Mouse (Mus musculus) thymus, postnatal 4 days (tissue): Measurements from ENCODE around the gene Vmn1r69.

Experiments
- DNase-seq: peaks from one replicate; pipeline ENCODE4 v3.0.0; 2021

The Vmn1r69 gene

GRCm38 (mm10) chr7:10613559-10613958 is at the start of gene Vmn1r69:
Gene Vmn1r69, minus strand, starts transcription at chr7:10613659.
- DNase-seq = no peak

- no peak for DNase-seq
Measured at GRCm38 (mm10) chr7:10631232-10631631, 17.8 kb upstream of the Vmn1r69 start, which contains the start of gene Vmn1r70. Gene Vmn1r70, plus strand, starts transcription at chr7:10631532.

GRCm38 (mm10) chr7:10558385-10558784 is 55.1 kb downstream of the Vmn1r69 start, which contains the start of gene Vmn1r68:
Gene Vmn1r68, minus strand, starts transcription at chr7:10558485.
- DNase-seq = no peak
